Mouse (Mus musculus) hindbrain, embryonic 15.5 days (tissue): ENCODE results near the gene Dusp21. TPM values are rescaled to one million over a fixed set of nuclear protein-coding genes. Genes with fewer than 3 reads are reported as not detected.

Experiments used
- ATAC-seq: fragments of 200-750 bp; cut with Nextera tagmentation; 2 replicates; pipeline ENCODE4 v1.8.0; 2017; ENCODE audit warnings: low read depth, moderate number of reproducible peaks, moderate TSS enrichment; ENCODE audit not compliant: low FRiP score
- H3K27ac ChIP-seq: fragments of 300-500 bp; sonication (generic); replicated peaks from 2 replicates; pipeline ENCODE4 v1.5.1; 2015; ENCODE audit warnings: mild to moderate bottlenecking, inconsistent platforms
- H3K27me3 ChIP-seq: fragments of 300-500 bp; sonication (generic); 2 replicates; pipeline ENCODE4 v1.6.1; 2015; ENCODE audit warnings: control low read depth, inconsistent platforms
- H3K36me3 ChIP-seq: fragments of 300-500 bp; sonication (generic); 2 replicates; pipeline ENCODE4 v1.6.1; 2015; ENCODE audit warnings: control low read depth, inconsistent platforms
- H3K4me1 ChIP-seq: fragments of 300-500 bp; sonication (generic); replicated peaks from 2 replicates; pipeline ENCODE4 v1.6.1; 2015; ENCODE audit warnings: control low read depth, inconsistent platforms
- H3K4me2 ChIP-seq: fragments of 300-500 bp; sonication (generic); 2 replicates; pipeline ENCODE4 v1.6.1; 2015; ENCODE audit warnings: moderate library complexity, mild to moderate bottlenecking, inconsistent platforms
- H3K4me3 ChIP-seq: fragments of 300-500 bp; sonication (generic); 2 replicates; pipeline ENCODE4 v1.5.1; 2015; ENCODE audit warnings: mild to moderate bottlenecking, inconsistent platforms
- H3K9ac ChIP-seq: fragments of 300-500 bp; sonication (generic); 2 replicates; pipeline ENCODE4 v1.6.1; 2015; ENCODE audit warnings: inconsistent platforms
- H3K9me3 ChIP-seq: fragments of 300-500 bp; sonication (generic); 2 replicates; pipeline ENCODE4 v1.6.1; 2016; ENCODE audit warnings: control low read depth, inconsistent platforms
- WGBS: fragments of 180-500 bp; shearing (Covaris S2); methylation state at CpG from one replicate; pipeline ENCODE4 v1.1.7; 2015; 5-methylcytosine and 5-hydroxymethylcytosine counted together
- polyA plus RNA-seq: library from polyadenylated mRNA; unstranded; fragments of >200 nt; fragmentation: Nextera tagmentation; extraction: Ambion mirVana; gene quantifications from 2 replicates; pipeline ENCODE4 v1.2.1, GENCODE M21; 2015

Dusp21 gene
- polyA plus RNA-seq = not detected in 2 replicates

- no peaks in the 10 kb centered on the region for H3K36me3 ChIP-seq
- WGBS = 95% methylated on average over 1 of the region's 1 CpGs
- no peak within 1 kb of the TSS for H3K4me3 ChIP-seq
- H3K4me1 ChIP-seq = no peaks in the 10 kb centered on the region
- H3K27me3 ChIP-seq = no peaks in the 10 kb centered on the region
- H3K4me2 ChIP-seq = no peak within 1 kb of the TSS
- ATAC-seq = no peak
- H3K9ac ChIP-seq = no peak within 1 kb of the TSS
- H3K27ac ChIP-seq = no peak within 1 kb of the TSS
- H3K9me3 ChIP-seq = no peaks in the 10 kb centered on the region
Observed at GRCm38 (mm10) chrX:18145557-18145956, at the start of gene Dusp21. Gene Dusp21, plus strand, starts transcription at chrX:18145857.

- peak overlapping the region; percentile 95 for H3K27ac ChIP-seq
- H3K4me1 ChIP-seq = no peaks in the 10 kb centered on the region
- 50% methylated on average over 4 of the region's 4 CpGs for WGBS
- peak overlapping the region; percentile 65 for H3K4me2 ChIP-seq
- H3K9me3 ChIP-seq = no peaks in the 10 kb centered on the region
- H3K36me3 ChIP-seq = no peaks in the 10 kb centered on the region
- no peak overlapping the region for H3K9ac ChIP-seq
- no peak for ATAC-seq
- peak overlapping the region; percentile 93 for H3K4me3 ChIP-seq
- H3K27me3 ChIP-seq = no peaks in the 10 kb centered on the region
Observed at GRCm38 (mm10) chrX:18160734-18161442, 15.2 kb downstream of the Dusp21 start.

GRCm38 (mm10) chrX:18161796-18162191 is 16.1 kb downstream of the Dusp21 start:
- H3K27me3 ChIP-seq = no peaks in the 10 kb centered on the region
- peak; percentile 85 for ATAC-seq
- peak overlapping the region; percentile 95 for H3K27ac ChIP-seq
- peak overlapping the region; percentile 65 for H3K4me2 ChIP-seq
- peak overlapping the region; percentile 93 for H3K4me3 ChIP-seq
- peak overlapping the region; percentile 73 for H3K9ac ChIP-seq
- no peaks in the 10 kb centered on the region for H3K36me3 ChIP-seq
- no peaks in the 10 kb centered on the region for H3K9me3 ChIP-seq
- WGBS = 0% methylated on average over 27 of the region's 28 CpGs
- no peaks in the 10 kb centered on the region for H3K4me1 ChIP-seq

GRCm38 (mm10) chrX:18162192-18162857 is 16.7 kb downstream of the Dusp21 start, which contains the start of gene Kdm6a:
Gene Kdm6a, plus strand, starts transcription at chrX:18162575.
- Histone ChIP-seq H3K9me3 (no peaks in the 10 kb centered on the region), H3K36me3 (no peaks in the 10 kb centered on the region), H3K4me1 (no peaks in the 10 kb centered on the region), H3K9ac (peak within 1 kb of the TSS; percentile 87), H3K4me2 (peak within 1 kb of the TSS; percentile 68), H3K27ac (peak within 1 kb of the TSS; percentile 97), H3K27me3 (no peaks in the 10 kb centered on the region), H3K4me3 (peak within 1 kb of the TSS; percentile 93)
- under 1% methylated on average over 42 of the region's 50 CpGs for WGBS
- peak; percentile 100 for ATAC-seq

GRCm38 (mm10) chrX:18162861-18163731 is 17.4 kb downstream of the Dusp21 start:
- H3K4me2 ChIP-seq = peak overlapping the region; percentile 68
- no peaks in the 10 kb centered on the region for H3K27me3 ChIP-seq
- WGBS = under 1% methylated on average over 85 of the region's 95 CpGs
- peak overlapping the region; percentile 87 for H3K9ac ChIP-seq
- H3K4me1 ChIP-seq = no peaks in the 10 kb centered on the region
- H3K4me3 ChIP-seq = peak overlapping the region; percentile 93
- H3K9me3 ChIP-seq = no peaks in the 10 kb centered on the region
- peak overlapping the region; percentile 97 for H3K27ac ChIP-seq
- no peaks in the 10 kb centered on the region for H3K36me3 ChIP-seq
- ATAC-seq = 0 out of 2 replicates have a peak, but pooled peaks have one; percentile 9

- 2% methylated on average over 10 of the region's 10 CpGs for WGBS
- Histone ChIP-seq H3K36me3 (no peaks in the 10 kb centered on the region), H3K4me3 (peak overlapping the region; percentile 93), H3K4me2 (peak overlapping the region; percentile 68), H3K4me1 (no peaks in the 10 kb centered on the region), H3K9ac (peak overlapping the region; percentile 87), H3K9me3 (no peaks in the 10 kb centered on the region), H3K27ac (peak overlapping the region; percentile 97), H3K27me3 (no peaks in the 10 kb centered on the region)
- ATAC-seq = no peak
Observed at GRCm38 (mm10) chrX:18163917-18164624, 18.4 kb downstream of the Dusp21 start.

GRCm38 (mm10) chrX:18165121-18165520 is 19.5 kb downstream of the Dusp21 start:
- 73% methylated on average over 2 of the region's 2 CpGs for WGBS
- Histone ChIP-seq H3K27ac (no peak overlapping the region), H3K4me3 (no peak overlapping the region), H3K27me3 (no peaks in the 10 kb centered on the region), H3K4me2 (peak overlapping the region; percentile 68; the same call in 1 of the 2 replicates), H3K4me1 (no peaks in the 10 kb centered on the region), H3K9me3 (no peaks in the 10 kb centered on the region), H3K9ac (no peak overlapping the region), H3K36me3 (no peaks in the 10 kb centered on the region)
- no peak for ATAC-seq

GRCm38 (mm10) chrX:18166961-18167360 is 21.3 kb downstream of the Dusp21 start:
- Histone ChIP-seq H3K36me3 (no peaks in the 10 kb centered on the region), H3K27ac (no peak overlapping the region), H3K9ac (no peak overlapping the region), H3K4me3 (no peak overlapping the region), H3K27me3 (no peaks in the 10 kb centered on the region), H3K4me2 (no peak overlapping the region), H3K9me3 (no peaks in the 10 kb centered on the region), H3K4me1 (no peaks in the 10 kb centered on the region)
- 76% methylated on average over 3 of the region's 3 CpGs for WGBS
- no peak for ATAC-seq

- no peak for ATAC-seq
- H3K27ac ChIP-seq = no peak overlapping the region
- no peaks in the 10 kb centered on the region for H3K4me1 ChIP-seq
- H3K27me3 ChIP-seq = no peaks in the 10 kb centered on the region
- H3K9me3 ChIP-seq = no peaks in the 10 kb centered on the region
- no peak overlapping the region for H3K9ac ChIP-seq
- 100% methylated on average over 1 of the region's 1 CpGs for WGBS
- H3K36me3 ChIP-seq = no peaks in the 10 kb centered on the region
- H3K4me2 ChIP-seq = no peak overlapping the region
- H3K4me3 ChIP-seq = no peak overlapping the region
Observed at GRCm38 (mm10) chrX:18168940-18169339, 23.3 kb downstream of the Dusp21 start.

- Histone ChIP-seq H3K4me2 (no peak overlapping the region), H3K4me1 (no peaks in the 10 kb centered on the region), H3K27me3 (no peaks in the 10 kb centered on the region), H3K9ac (no peak overlapping the region), H3K27ac (no peak overlapping the region), H3K9me3 (no peaks in the 10 kb centered on the region), H3K36me3 (no peaks in the 10 kb centered on the region), H3K4me3 (no peak overlapping the region)
- no peak for ATAC-seq
- 58% methylated on average over 4 of the region's 4 CpGs for WGBS
Observed at GRCm38 (mm10) chrX:18174831-18175230, 29.2 kb downstream of the Dusp21 start.

- Histone ChIP-seq H3K4me1 (no peaks in the 10 kb centered on the region), H3K36me3 (no peaks in the 10 kb centered on the region), H3K27me3 (no peaks in the 10 kb centered on the region), H3K4me2 (no peak overlapping the region), H3K9ac (no peak overlapping the region), H3K27ac (no peak overlapping the region), H3K9me3 (no peaks in the 10 kb centered on the region), H3K4me3 (no peak overlapping the region)
- ATAC-seq = no peak
- 87% methylated on average over 4 of the region's 4 CpGs for WGBS
Observed at GRCm38 (mm10) chrX:18177803-18178202, 32.1 kb downstream of the Dusp21 start.
